Mouse (Mus musculus): ENCODE data around the gene Cxcr3.

GRCm38 (mm10) chrX:101741064-101741433, 7.0 kb upstream of the Cxcr3 start:
- no peak for TF ChIP-seq HCFC1 (IDR thresholded peaks at IDR 0.05; ENCODE audit: low read depth, low read length)
- TF ChIP-seq POLR2A (IDR thresholded peaks at IDR 0.05; ENCODE audit: control insufficient read depth in 1 of 2, insufficient read depth in 1 of 2, low read depth in 1 of 2, low read length in 2 of 2, poor library complexity in 1 of 2) = no peak
- no peak for TF ChIP-seq POLR2AphosphoS2 (IDR thresholded peaks at IDR 0.05; ENCODE audit: low read length)
